Mouse (Mus musculus) hindbrain, embryonic 12.5 days (tissue): ENCODE data around the gene Cyth2. TPM values are rescaled to one million over a fixed set of nuclear protein-coding genes. Genes with fewer than 3 reads are reported as not detected.

Experiments
- ATAC-seq: fragments of 200-750 bp; cut with Nextera tagmentation; 2 replicates; pipeline ENCODE4 v1.8.0; 2017; ENCODE audit warnings: moderate TSS enrichment; ENCODE audit not compliant: low FRiP score
- H3K27ac ChIP-seq: fragments of 300-500 bp; sonication (generic); 2 replicates; pipeline ENCODE4 v1.5.1; 2016; ENCODE audit warnings: mild to moderate bottlenecking
- H3K27me3 ChIP-seq: fragments of 300-500 bp; sonication (generic); 2 replicates; pipeline ENCODE4 v1.6.1; 2016; ENCODE audit warnings: mild to moderate bottlenecking
- H3K36me3 ChIP-seq: fragments of 300-500 bp; sonication (generic); 2 replicates; pipeline ENCODE4 v1.6.1; 2016; ENCODE audit warnings: mild to moderate bottlenecking
- H3K4me1 ChIP-seq: fragments of 300-500 bp; sonication (generic); 2 replicates; pipeline ENCODE4 v1.6.1; 2016
- H3K4me2 ChIP-seq: fragments of 300-500 bp; sonication (generic); replicated peaks from 2 replicates; pipeline ENCODE4 v1.6.1; 2016; ENCODE audit warnings: mild to moderate bottlenecking
- H3K4me3 ChIP-seq: fragments of 300-500 bp; sonication (generic); 2 replicates; pipeline ENCODE4 v1.5.1; 2016; ENCODE audit warnings: mild to moderate bottlenecking
- H3K9ac ChIP-seq: fragments of 300-500 bp; sonication (generic); 2 replicates; pipeline ENCODE4 v1.6.1; 2016; ENCODE audit warnings: mild to moderate bottlenecking, moderate library complexity
- H3K9me3 ChIP-seq: fragments of 300-500 bp; sonication (generic); replicated peaks from 2 replicates; pipeline ENCODE4 v1.6.1; 2016; ENCODE audit warnings: mild to moderate bottlenecking
- WGBS: fragments of 180-500 bp; shearing (Covaris S2); methylation state at CpG from one replicate; pipeline ENCODE4 v1.1.7; 2016; 5-methylcytosine and 5-hydroxymethylcytosine counted together
- polyA plus RNA-seq: library from polyadenylated mRNA; unstranded; fragments of >200 nt; fragmentation: Nextera tagmentation; extraction: Ambion mirVana; gene quantifications from 2 replicates; pipeline ENCODE4 v1.2.1, GENCODE M21; 2016

The Cyth2 gene
- polyA plus RNA-seq, 1 experiment from 2014 or later, result 284 TPM

DNA sequence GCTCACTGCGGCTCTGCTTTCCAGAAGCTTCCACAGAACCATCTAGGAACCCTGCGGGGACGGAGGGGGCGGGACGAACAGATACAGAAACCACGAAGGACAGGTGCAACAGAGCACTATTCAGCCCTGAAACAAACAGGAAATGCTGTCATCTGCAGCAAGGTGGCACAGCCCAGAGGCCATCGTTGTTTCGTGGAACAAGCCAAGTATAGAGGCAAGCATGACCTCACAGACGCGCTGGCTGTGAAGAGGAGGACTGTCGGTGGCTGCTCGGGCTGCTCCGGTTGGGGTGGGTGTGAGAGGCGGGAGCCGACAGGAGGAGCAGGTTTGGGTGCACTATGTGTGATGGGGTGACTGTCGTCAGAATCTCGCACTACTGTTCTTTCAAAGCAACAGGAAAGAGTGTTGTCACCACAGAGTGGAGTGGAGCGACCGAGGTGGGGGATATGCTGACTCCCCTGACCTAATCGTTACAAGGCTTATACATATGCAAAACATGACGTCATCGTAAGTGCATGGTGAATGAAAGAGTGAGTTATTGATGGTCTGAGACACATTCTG lies 35.2 kb downstream of the Cyth2 start:
- Histone ChIP-seq H3K27ac (no peak overlapping the region), H3K27me3 (peaks cover 17% of the 10 kb centered on the region), H3K36me3 (no peaks in the 10 kb centered on the region), H3K4me2 (peak overlapping the region; percentile 36), H3K4me3 (no peak overlapping the region), H3K9ac (0 out of 2 replicates have a peak overlapping the region, but pooled peaks have one; percentile 8), H3K4me1 (peaks cover 15% of the 10 kb centered on the region; the same call in 1 of the 2 replicates), H3K9me3 (no peaks in the 10 kb centered on the region)
- WGBS, result 21% methylated on average over 22 of the region's 22 CpGs
- 0 out of 2 replicates have a peak, but pooled peaks have one; percentile 2 for ATAC-seq

DNA sequence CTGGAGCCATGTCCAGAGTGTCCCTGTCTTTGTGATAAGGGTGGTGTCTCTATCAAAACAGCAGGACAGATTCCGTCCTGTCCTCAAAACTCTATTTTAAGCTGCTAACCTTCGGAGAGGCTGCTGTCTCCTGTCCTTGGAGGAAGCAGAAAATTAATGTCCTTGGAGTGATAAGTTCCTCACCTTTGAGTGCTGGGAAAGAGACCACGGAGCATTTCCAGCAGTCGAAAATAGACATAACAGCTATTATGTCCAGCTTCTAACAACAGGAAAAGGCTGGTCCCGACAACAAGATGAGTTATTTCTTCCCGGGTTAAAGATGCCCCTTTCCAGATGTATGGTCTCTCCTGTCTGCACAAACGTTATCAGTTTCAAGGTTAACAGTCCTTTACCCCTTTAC lies 39.1 kb downstream of the Cyth2 start:
- peaks cover 17% of the 10 kb centered on the region for H3K27me3 ChIP-seq
- no peaks in the 10 kb centered on the region for H3K9me3 ChIP-seq
- H3K27ac ChIP-seq, result no peak overlapping the region
- no peak overlapping the region for H3K4me3 ChIP-seq
- H3K4me2 ChIP-seq, result no peak overlapping the region
- H3K4me1 ChIP-seq, result peaks cover 10% of the 10 kb centered on the region; the same call in 1 of the 2 replicates
- H3K9ac ChIP-seq, result no peak overlapping the region
- no peak for ATAC-seq
- H3K36me3 ChIP-seq, result no peaks in the 10 kb centered on the region
- WGBS, result 82% methylated on average over 7 of the region's 7 CpGs

DNA sequence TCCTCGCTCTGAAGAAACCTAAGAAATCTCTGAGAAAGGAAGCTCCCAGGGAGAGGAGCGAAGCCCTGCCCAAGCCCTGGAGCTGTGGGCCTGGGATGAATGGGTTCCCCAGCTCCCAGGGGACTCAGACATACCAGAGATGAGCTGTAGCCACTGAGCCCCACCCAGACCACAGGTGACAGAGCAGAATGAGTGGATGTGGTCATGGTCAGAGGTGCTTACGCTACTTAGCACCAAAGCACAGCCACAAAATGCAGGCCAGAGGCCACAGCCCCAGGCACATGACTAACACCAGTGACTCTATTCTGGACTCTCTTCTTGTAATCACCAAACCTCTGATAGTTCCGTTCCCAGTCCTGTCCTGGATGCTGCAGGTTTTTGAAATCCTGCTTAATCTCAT lies 43.3 kb downstream of the Cyth2 start:
- ATAC-seq, result no peak
- Histone ChIP-seq H3K9me3 (no peaks in the 10 kb centered on the region), H3K4me3 (no peak overlapping the region), H3K4me2 (no peak overlapping the region), H3K4me1 (no peaks in the 10 kb centered on the region), H3K36me3 (no peaks in the 10 kb centered on the region), H3K9ac (no peak overlapping the region), H3K27ac (no peak overlapping the region), H3K27me3 (peaks cover 7% of the 10 kb centered on the region)
- WGBS, result 66% methylated on average over 4 of the region's 4 CpGs

DNA sequence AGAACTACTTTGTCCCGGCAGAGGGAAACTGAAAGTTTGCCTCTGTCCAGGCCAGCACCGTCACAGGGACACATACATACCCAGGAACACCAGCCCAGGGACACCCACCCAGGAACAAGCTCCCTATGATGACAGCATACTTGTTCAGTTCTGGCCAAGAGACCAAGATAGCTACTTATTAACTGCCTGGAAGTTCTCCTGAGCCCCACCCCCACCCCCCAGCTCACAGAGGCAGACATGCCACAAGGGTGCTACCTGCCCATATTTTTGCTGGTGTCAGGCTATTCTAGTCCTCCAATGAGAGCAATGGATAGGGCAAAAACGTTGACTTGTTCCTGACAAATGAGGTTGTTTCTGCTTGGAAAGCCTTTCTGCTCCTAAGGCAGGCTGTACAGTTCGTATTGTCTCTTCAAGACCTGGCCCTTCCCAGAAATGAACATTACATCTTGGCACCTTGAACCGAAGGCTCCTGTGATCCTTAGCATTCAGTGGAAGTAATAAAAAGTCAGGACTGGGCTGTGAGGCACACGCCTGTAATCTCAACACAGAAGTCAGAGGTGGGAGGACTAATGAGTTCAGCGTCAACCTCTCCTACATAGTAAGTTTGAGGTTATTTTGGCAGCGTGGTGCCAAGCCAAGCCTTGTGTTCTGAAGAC lies 43.8 kb downstream of the Cyth2 start:
- Histone ChIP-seq H3K4me2 (no peak overlapping the region), H3K9ac (no peak overlapping the region), H3K4me3 (no peak overlapping the region), H3K36me3 (no peaks in the 10 kb centered on the region), H3K27me3 (peaks cover 7% of the 10 kb centered on the region), H3K9me3 (no peaks in the 10 kb centered on the region), H3K27ac (no peak overlapping the region), H3K4me1 (no peaks in the 10 kb centered on the region)
- no peak for ATAC-seq
- WGBS, result 84% methylated on average over 8 of the region's 8 CpGs

DNA sequence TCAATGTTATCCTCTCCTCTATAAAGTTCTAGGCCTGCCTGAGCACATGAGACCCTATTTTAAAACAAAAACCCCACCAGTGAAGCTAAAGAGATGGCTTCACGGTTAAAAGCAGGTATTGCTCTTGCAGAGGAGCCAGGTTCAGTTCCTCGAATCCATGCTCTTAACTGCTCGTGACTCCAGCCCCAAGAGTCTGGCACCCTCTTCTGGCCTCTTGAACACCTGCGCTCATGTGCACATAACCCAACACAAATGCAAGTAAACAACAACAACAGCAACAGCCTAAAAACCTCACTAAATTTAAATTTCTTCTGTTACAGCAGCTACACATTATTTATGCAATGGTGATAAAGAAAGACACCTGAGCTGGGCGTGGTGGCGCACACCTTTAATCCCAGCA lies 46.9 kb downstream of the Cyth2 start:
- no peak for ATAC-seq
- no peak overlapping the region for H3K9ac ChIP-seq
- H3K4me3 ChIP-seq, result no peak overlapping the region
- H3K9me3 ChIP-seq, result no peaks in the 10 kb centered on the region
- H3K4me1 ChIP-seq, result no peaks in the 10 kb centered on the region
- no peak overlapping the region for H3K27ac ChIP-seq
- H3K4me2 ChIP-seq, result no peak overlapping the region
- H3K36me3 ChIP-seq, result no peaks in the 10 kb centered on the region
- 89% methylated on average over 6 of the region's 6 CpGs for WGBS
- H3K27me3 ChIP-seq, result peaks cover 4% of the 10 kb centered on the region; the same call in 1 of the 2 replicates

DNA sequence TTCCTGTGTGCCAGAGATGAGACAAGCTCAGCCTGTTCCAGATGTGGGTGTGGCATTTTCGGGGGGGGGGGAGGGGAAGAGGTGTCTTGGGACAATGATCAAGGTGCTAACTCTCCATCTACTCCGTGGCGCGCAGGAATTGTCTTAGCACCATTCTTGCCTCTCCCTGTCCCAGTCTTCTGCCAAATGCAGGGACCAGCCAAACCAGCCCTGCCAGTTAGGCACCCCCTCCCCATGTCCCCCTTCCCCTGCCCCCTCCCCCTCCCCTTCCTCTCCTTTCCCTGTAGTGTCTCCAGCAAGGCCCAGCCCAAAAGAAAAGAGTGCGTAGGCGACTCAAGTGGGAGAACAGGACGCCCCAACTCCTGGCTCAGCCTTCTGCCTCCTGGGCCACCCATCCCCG lies 47.6 kb downstream of the Cyth2 start:
- 46% methylated on average over 8 of the region's 8 CpGs for WGBS
- H3K4me2 ChIP-seq, result no peak overlapping the region
- H3K9me3 ChIP-seq, result no peaks in the 10 kb centered on the region
- no peaks in the 10 kb centered on the region for H3K4me1 ChIP-seq
- no peak overlapping the region for H3K4me3 ChIP-seq
- H3K27me3 ChIP-seq, result peaks cover 4% of the 10 kb centered on the region; the same call in 1 of the 2 replicates
- H3K9ac ChIP-seq, result no peak overlapping the region
- no peaks in the 10 kb centered on the region for H3K36me3 ChIP-seq
- no peak overlapping the region for H3K27ac ChIP-seq
- ATAC-seq, result no peak

DNA sequence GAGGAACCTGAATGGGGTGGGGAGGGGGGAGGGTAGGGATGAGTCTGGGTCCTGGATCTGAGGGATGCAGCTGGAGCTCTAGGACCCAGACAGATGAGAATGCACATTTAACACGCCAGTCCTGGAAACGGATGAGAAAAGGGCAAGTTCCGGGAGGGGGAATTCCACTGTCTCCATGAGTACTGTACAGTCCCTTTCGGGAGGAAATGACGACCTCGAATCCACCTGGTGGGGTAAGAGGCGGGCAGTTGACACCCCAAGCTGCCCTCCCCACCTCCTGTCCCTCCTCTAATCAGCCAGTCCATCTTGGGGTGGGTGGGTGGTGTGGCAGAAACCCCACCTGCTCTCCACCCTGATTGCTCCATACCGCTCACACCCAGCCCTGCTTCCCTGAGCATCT lies 48.4 kb downstream of the Cyth2 start:
- H3K9ac ChIP-seq, result no peak overlapping the region
- 64% methylated on average over 8 of the region's 8 CpGs for WGBS
- no peak for ATAC-seq
- H3K36me3 ChIP-seq, result no peaks in the 10 kb centered on the region
- peaks cover 4% of the 10 kb centered on the region; the same call in 1 of the 2 replicates for H3K27me3 ChIP-seq
- no peak overlapping the region for H3K4me2 ChIP-seq
- H3K9me3 ChIP-seq, result no peaks in the 10 kb centered on the region
- H3K4me1 ChIP-seq, result no peaks in the 10 kb centered on the region
- H3K4me3 ChIP-seq, result no peak overlapping the region
- H3K27ac ChIP-seq, result no peak overlapping the region

DNA sequence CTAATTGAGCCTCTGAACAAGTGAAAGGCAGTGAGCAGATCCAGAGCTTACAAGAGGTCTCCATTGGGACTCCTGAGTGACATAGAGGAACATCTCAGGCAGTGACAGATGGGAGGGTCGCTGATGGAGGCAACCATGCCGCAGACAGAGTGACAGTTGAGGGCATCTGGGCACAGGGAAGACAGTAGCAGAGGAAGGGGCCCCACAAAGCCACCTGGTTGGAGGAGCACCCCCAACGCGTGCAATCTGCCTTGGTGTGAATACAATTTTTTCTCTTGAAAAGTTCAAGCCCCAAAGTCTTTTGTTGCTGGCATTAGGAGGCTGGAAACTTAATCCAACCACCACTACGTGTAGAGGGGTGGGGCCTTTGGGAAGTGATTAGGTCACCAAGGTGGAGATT lies 54.2 kb downstream of the Cyth2 start:
- Histone ChIP-seq H3K9me3 (no peaks in the 10 kb centered on the region), H3K4me2 (no peak overlapping the region), H3K36me3 (no peaks in the 10 kb centered on the region), H3K9ac (no peak overlapping the region), H3K27ac (no peak overlapping the region), H3K4me1 (peaks cover 3% of the 10 kb centered on the region; the same call in 1 of the 2 replicates), H3K27me3 (peaks cover 38% of the 10 kb centered on the region), H3K4me3 (no peak overlapping the region)
- 59% methylated on average over 5 of the region's 5 CpGs for WGBS
- ATAC-seq, result no peak; the same call in 1 of the 2 replicates

DNA sequence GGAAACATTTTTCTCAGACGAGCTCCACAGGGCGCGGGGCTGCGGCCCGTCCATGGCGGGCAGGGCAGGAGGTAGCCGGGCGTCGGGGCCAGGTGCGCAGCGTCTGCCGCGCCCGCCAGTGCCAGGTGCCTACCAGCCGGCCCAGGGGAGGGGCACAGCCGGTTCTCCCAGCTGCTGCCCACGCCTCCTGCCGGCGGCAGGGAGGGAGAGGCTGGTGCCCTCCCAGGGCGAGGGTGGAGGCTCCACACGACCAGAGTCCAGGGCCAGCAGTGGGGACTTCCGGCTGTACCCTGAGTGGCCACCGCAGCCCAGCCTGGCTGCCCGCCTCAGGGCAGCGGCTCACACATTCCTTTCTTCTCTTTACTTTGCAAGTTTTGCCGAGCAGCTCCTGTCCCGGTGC lies 55.0 kb downstream of the Cyth2 start:
- peak overlapping the region; percentile 2; the same call in 1 of the 2 replicates for H3K9ac ChIP-seq
- 0 out of 2 replicates have a peak, but pooled peaks have one; percentile 54 for ATAC-seq
- no peaks in the 10 kb centered on the region for H3K36me3 ChIP-seq
- H3K4me1 ChIP-seq, result peaks cover 3% of the 10 kb centered on the region; the same call in 1 of the 2 replicates
- H3K9me3 ChIP-seq, result no peaks in the 10 kb centered on the region
- H3K27ac ChIP-seq, result no peak overlapping the region
- H3K4me3 ChIP-seq, result peak overlapping the region; percentile 6; the same call in 1 of the 2 replicates
- peaks cover 34% of the 10 kb centered on the region for H3K27me3 ChIP-seq
- H3K4me2 ChIP-seq, result peak overlapping the region; percentile 40
- 8% methylated on average over 27 of the region's 27 CpGs for WGBS

Other genes with a start within 250 kb of the Cyth2 start
- gene Bcat2, start 244.4 kb downstream of the Cyth2 start, polyA plus RNA-seq, result 35.2 and 36.9 TPM in 2 replicates
- 0.45 TPM in 1 of 2 replicates, not detected in the other for gene Fgf21, start 199.1 kb downstream of the Cyth2 start, polyA plus RNA-seq
- gene Fut1, start 197.3 kb downstream of the Cyth2 start, polyA plus RNA-seq, result 0.14 TPM in 1 of 2 replicates, not detected in the other
- gene Izumo1, start 192.8 kb downstream of the Cyth2 start, polyA plus RNA-seq, result 0.18 TPM in 1 of 2 replicates, not detected in the other
- 15.6 and 16.2 TPM in 2 replicates for gene Rasip1, start 187.1 kb downstream of the Cyth2 start, polyA plus RNA-seq
- 3.7 and 4.8 TPM in 2 replicates for gene Mamstr, start 174.6 kb downstream of the Cyth2 start, polyA plus RNA-seq
- 0.37 TPM in 1 of 2 replicates, not detected in the other for gene Fut2, start 148.2 kb downstream of the Cyth2 start, polyA plus RNA-seq
- gene Ntn5, start 130.6 kb downstream of the Cyth2 start, polyA plus RNA-seq, result 0.68 and 1.2 TPM in 2 replicates
- 1.1 and 2.2 TPM in 2 replicates for gene Sec1, start 120.2 kb downstream of the Cyth2 start, polyA plus RNA-seq
- 21.2 and 25.5 TPM in 2 replicates for gene Car11, start 114.7 kb downstream of the Cyth2 start, polyA plus RNA-seq
- gene Dbp, start 109.5 kb downstream of the Cyth2 start, polyA plus RNA-seq, result 4.2 and 5.3 TPM in 2 replicates
- gene Rpl18, start 99.1 kb downstream of the Cyth2 start, polyA plus RNA-seq, result 607 and 682 TPM in 2 replicates
- gene Sphk2, start 96.6 kb downstream of the Cyth2 start, polyA plus RNA-seq, result 28.7 and 30.3 TPM in 2 replicates
- 0.89 and 1.0 TPM in 2 replicates for gene Fam83e, start 93.4 kb downstream of the Cyth2 start, polyA plus RNA-seq
- gene Spaca4, start 88.8 kb downstream of the Cyth2 start, polyA plus RNA-seq, result not detected in 2 replicates
- gene Lmtk3, start 30.8 kb downstream of the Cyth2 start, polyA plus RNA-seq, result 8.4 and 11.9 TPM in 2 replicates
- 2.4 and 3.0 TPM in 2 replicates for gene Sult2b1, start 29.9 kb downstream of the Cyth2 start, polyA plus RNA-seq
- 0.80 and 0.96 TPM in 2 replicates for gene Kcnj14, start 10.2 kb upstream of the Cyth2 start, polyA plus RNA-seq
- 43.2 and 45.8 TPM in 2 replicates for gene Grwd1, start 16.4 kb upstream of the Cyth2 start, polyA plus RNA-seq
- 43.5 and 45.6 TPM in 2 replicates for gene Kdelr1, start 58.2 kb upstream of the Cyth2 start, polyA plus RNA-seq
- 1.6 TPM in 2 replicates for gene Grin2d, start 63.8 kb upstream of the Cyth2 start, polyA plus RNA-seq
- gene Syngr4, start 82.1 kb upstream of the Cyth2 start, polyA plus RNA-seq, result 0.52 TPM in 1 of 2 replicates, not detected in the other
- gene Tmem143, start 82.4 kb upstream of the Cyth2 start, polyA plus RNA-seq, result 3.4 and 5.2 TPM in 2 replicates
- 42.6 and 55.0 TPM in 2 replicates for gene Emp3, start 106.8 kb upstream of the Cyth2 start, polyA plus RNA-seq
- 5.5 and 6.8 TPM in 2 replicates for gene Ccdc114, start 109.5 kb upstream of the Cyth2 start, polyA plus RNA-seq
- 0.19 and 0.38 TPM in 2 replicates for gene Abcc6, start 215.7 kb upstream of the Cyth2 start, polyA plus RNA-seq
- gene Nomo1, start 219.1 kb upstream of the Cyth2 start, polyA plus RNA-seq, result 35.3 and 35.8 TPM in 2 replicates